Mouse (Mus musculus): ENCODE results near the gene Prrxl1. TPM values are rescaled to one million over a fixed set of nuclear protein-coding genes. Genes with fewer than 3 reads are reported as not detected.
A peak's percentile ranks its signal among the peaks of the same experiment; 100 is the strongest.

Prrxl1 gene
- total and polyA plus RNA-seq, 2 experiments from 2014 or later, result 0.05 to 0.10 TPM

DNA sequence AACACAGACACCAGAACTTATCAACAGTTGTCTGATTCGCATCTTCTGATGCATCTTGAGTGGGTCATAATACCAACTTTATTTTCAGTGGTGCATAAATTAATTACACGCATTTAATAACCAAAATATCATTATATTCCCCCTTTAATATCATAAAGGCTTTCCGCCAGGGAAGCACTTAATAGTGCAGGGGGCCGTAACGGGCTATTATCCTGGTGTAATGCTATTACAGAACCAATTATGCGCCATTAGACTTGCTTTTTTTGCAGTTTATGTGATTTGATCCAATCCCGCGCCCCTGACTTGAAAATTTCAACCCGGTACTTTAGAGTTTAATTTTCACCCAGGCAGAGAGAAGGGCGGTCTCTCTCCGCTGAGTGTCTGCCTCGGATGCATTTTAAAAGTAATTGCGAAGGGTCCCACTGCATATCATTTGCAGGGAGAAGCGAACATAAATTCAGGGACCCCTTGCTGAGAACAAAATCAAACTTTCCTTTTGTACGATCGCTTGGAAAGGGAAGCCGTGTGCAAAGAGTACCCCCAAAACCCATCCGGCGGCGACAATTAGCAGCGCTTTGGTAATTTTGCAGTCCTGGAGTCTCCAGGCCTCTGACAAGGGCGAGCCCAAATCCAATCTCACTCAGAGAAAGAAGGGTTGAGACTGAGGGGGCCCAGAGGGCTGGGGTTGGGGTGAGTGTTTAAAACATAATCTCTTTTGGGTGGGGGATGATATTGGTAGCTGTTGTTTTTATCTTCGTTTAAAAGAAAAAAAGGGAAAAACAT lies 579 bp upstream of the Prrxl1 start:
- DNase-seq, result peak; percentile 28
- Histone ChIP-seq H3K4me1 (ENCODE audit: insufficient read depth) (peaks cover 6% of the 10 kb centered on the region; the same call in 1 of the 2 replicates), H3K27ac (ENCODE audit: low read depth, low read length) (no peak overlapping the region), H3K9ac (no peak overlapping the region), H3K4me2 (ENCODE audit: low read depth) (no peak overlapping the region), H3K4me3 (ENCODE audit: low read depth, low read length) (no peak overlapping the region; the same call in 1 of the 2 replicates), H3K27me3 (ENCODE audit: insufficient read depth, low read length) (peaks cover 77% of the 10 kb centered on the region), H3K9me3 (ENCODE audit: low read length) (no peaks in the 10 kb centered on the region), H3K36me3 (ENCODE audit: insufficient read depth) (no peaks in the 10 kb centered on the region)
- ATAC-seq, result no peak
- no peak for TF ChIP-seq CTCF (IDR thresholded peaks at IDR 0.05; ENCODE audit: low read depth)
- 5% methylated on average over 23 of the region's 23 CpGs for WGBS

DNA sequence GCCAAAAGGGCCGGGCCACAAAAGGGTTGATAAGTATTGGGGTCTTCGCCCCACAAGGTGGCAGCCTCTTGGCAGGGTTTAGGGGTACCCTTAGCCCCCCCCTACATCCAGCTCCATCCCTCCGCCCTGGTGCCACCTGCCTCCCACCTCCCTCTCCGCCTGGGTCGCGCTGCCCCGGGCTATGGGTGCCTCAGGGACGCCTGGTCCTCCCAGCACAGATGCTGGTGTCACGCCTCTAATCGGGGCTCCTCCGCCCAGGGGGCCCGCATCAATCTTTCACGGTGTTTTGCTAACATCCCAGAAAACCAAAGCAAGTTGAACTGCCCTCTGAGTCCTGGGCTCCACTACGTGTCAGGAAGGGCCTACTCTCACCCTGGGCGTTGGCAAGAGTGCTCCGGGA lies 903 bp downstream of the Prrxl1 start:
- H3K4me3 ChIP-seq (ENCODE audit: low read depth, low read length), result peak overlapping the region; percentile 26; the same call in 1 of the 2 replicates
- 2% methylated on average over 16 of the region's 16 CpGs for WGBS
- H3K4me2 ChIP-seq (ENCODE audit: low read depth), result no peak overlapping the region
- H3K9ac ChIP-seq, result no peak overlapping the region
- H3K9me3 ChIP-seq (ENCODE audit: low read length), result no peaks in the 10 kb centered on the region
- H3K27me3 ChIP-seq (ENCODE audit: insufficient read depth, low read length), result peaks cover 62% of the 10 kb centered on the region
- no peak for DNase-seq
- H3K36me3 ChIP-seq (ENCODE audit: insufficient read depth), result no peaks in the 10 kb centered on the region
- H3K4me1 ChIP-seq (ENCODE audit: insufficient read depth), result peaks cover 6% of the 10 kb centered on the region; the same call in 1 of the 2 replicates
- ATAC-seq, result no peak
- H3K27ac ChIP-seq (ENCODE audit: low read depth, low read length), result no peak overlapping the region
- no peak for TF ChIP-seq CTCF (IDR thresholded peaks at IDR 0.05; ENCODE audit: low read depth)

DNA sequence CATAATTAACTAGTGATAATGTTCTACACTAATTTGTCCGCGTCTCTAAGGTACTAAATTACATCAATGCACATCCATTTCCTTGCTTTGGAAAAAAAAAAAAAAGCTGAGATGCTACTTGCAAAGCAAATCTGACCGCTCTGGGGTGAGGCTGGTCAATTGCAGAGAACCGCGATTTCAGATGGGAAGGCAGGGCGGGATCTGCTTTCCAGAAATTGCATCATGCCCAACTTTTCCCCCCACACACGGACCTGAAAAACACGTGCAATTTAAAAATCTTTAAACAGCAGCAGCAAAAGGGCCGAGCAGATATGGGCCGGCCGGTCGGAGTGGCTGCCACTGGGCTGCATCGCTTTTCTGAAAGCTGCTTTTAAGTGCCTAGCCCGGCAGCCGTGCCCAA lies 6.3 kb downstream of the Prrxl1 start:
- H3K4me3 ChIP-seq (ENCODE audit: low read depth, low read length), result no peak overlapping the region
- H3K4me1 ChIP-seq (ENCODE audit: insufficient read depth), result no peaks in the 10 kb centered on the region
- H3K9me3 ChIP-seq (ENCODE audit: low read length), result no peaks in the 10 kb centered on the region
- H3K27me3 ChIP-seq (ENCODE audit: insufficient read depth, low read length), result peaks cover 19% of the 10 kb centered on the region
- TF ChIP-seq CTCF (IDR thresholded peaks at IDR 0.05; ENCODE audit: low read depth), result no peak
- H3K9ac ChIP-seq, result no peak overlapping the region
- ATAC-seq (no peak), DNase-seq (no peak)
- H3K36me3 ChIP-seq (ENCODE audit: insufficient read depth), result no peaks in the 10 kb centered on the region
- no peak overlapping the region for H3K4me2 ChIP-seq (ENCODE audit: low read depth)
- H3K27ac ChIP-seq (ENCODE audit: low read depth, low read length), result no peak overlapping the region
- 51% methylated on average over 15 of the region's 15 CpGs for WGBS

DNA sequence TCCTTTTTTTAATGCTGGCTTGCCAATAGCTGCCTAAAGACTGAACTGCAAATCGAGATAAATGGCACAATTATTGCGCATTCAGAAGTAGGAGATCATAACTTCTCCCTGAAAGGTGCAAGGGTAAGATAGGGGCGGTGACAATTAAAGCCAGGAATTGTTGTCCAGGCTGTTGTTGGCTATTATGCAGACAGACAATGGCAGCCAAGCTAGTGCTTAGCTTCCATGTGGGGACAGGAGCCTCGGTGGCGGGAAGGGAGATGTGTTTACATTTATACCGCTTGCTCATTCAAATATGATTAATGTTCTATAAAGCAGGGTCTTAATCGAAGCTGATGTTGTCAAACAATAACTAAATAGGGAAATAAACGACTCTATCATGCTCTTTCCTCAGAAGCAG lies 7.1 kb downstream of the Prrxl1 start:
- Histone ChIP-seq H3K27ac (ENCODE audit: low read depth, low read length) (no peak overlapping the region), H3K4me2 (ENCODE audit: low read depth) (no peak overlapping the region), H3K9ac (no peak overlapping the region), H3K36me3 (ENCODE audit: insufficient read depth) (no peaks in the 10 kb centered on the region), H3K4me3 (ENCODE audit: low read depth, low read length) (no peak overlapping the region), H3K9me3 (ENCODE audit: low read length) (no peaks in the 10 kb centered on the region), H3K27me3 (ENCODE audit: insufficient read depth, low read length) (peaks cover 11% of the 10 kb centered on the region), H3K4me1 (ENCODE audit: insufficient read depth) (no peaks in the 10 kb centered on the region)
- ATAC-seq (no peak), DNase-seq (no peak)
- WGBS, result 50% methylated on average over 8 of the region's 8 CpGs
- TF ChIP-seq CTCF (IDR thresholded peaks at IDR 0.05; ENCODE audit: low read depth), result no peak

DNA sequence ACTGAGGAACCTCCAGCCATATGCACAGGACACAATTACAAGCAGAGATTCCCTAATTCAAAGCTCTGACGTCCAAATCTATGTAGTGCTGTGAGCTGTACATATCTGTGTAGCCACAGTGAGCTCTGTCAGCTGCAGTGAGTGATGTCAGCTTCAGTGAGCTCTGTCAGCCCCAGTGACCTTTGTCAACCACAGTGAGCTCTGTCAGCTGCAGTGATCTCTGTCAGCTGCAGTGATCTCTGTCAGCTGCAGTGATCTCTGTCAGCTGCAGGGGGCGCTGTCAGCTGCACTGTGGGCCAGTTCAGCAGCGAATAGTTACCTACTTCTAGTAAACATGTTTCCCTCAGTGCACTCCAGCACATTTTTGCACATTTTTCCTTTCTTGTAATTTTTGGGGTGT lies 10.2 kb downstream of the Prrxl1 start:
- Histone ChIP-seq H3K4me3 (ENCODE audit: low read depth, low read length) (no peak overlapping the region), H3K27me3 (ENCODE audit: insufficient read depth, low read length) (no peaks in the 10 kb centered on the region), H3K36me3 (ENCODE audit: insufficient read depth) (no peaks in the 10 kb centered on the region), H3K27ac (ENCODE audit: low read depth, low read length) (no peak overlapping the region), H3K9me3 (ENCODE audit: low read length) (no peaks in the 10 kb centered on the region), H3K4me2 (ENCODE audit: low read depth) (no peak overlapping the region), H3K9ac (no peak overlapping the region), H3K4me1 (ENCODE audit: insufficient read depth) (no peaks in the 10 kb centered on the region)
- ATAC-seq (peak; percentile 25; the same call in 1 of the 2 replicates), DNase-seq (peak; percentile 27)
- 21% methylated on average over 3 of the region's 3 CpGs for WGBS
- peak; percentile 75 for TF ChIP-seq CTCF (IDR thresholded peaks at IDR 0.05; ENCODE audit: low read depth)

DNA sequence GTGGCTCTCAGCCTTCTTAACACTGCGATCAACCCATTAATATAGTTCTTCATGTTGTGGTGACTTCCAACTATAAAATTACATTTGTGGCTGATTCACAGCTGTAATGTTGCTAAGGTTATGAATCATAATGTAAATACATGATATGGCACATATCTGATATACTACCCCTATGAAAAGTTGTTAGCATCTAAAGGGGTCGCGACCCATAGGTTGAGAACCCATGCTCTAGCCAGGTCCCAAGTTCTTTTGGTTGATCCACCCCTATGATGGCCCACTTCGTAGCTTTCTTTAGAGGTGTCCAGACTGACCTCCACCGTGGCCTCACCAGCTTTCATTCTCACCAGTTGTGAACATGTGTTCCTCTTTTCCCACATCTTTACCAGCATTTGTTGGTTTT lies 18.0 kb downstream of the Prrxl1 start:
- H3K4me2 ChIP-seq (ENCODE audit: low read depth), result no peak overlapping the region
- H3K27me3 ChIP-seq (ENCODE audit: insufficient read depth, low read length), result no peaks in the 10 kb centered on the region
- no peaks in the 10 kb centered on the region for H3K36me3 ChIP-seq (ENCODE audit: insufficient read depth)
- H3K4me1 ChIP-seq (ENCODE audit: insufficient read depth), result no peaks in the 10 kb centered on the region
- ATAC-seq (no peak), DNase-seq (no peak)
- TF ChIP-seq CTCF (IDR thresholded peaks at IDR 0.05; ENCODE audit: low read depth), result no peak
- H3K27ac ChIP-seq (ENCODE audit: low read depth, low read length), result no peak overlapping the region
- no peak overlapping the region for H3K4me3 ChIP-seq (ENCODE audit: low read depth, low read length)
- no peaks in the 10 kb centered on the region for H3K9me3 ChIP-seq (ENCODE audit: low read length)
- H3K9ac ChIP-seq, result no peak overlapping the region
- 85% methylated on average over 5 of the region's 5 CpGs for WGBS

DNA sequence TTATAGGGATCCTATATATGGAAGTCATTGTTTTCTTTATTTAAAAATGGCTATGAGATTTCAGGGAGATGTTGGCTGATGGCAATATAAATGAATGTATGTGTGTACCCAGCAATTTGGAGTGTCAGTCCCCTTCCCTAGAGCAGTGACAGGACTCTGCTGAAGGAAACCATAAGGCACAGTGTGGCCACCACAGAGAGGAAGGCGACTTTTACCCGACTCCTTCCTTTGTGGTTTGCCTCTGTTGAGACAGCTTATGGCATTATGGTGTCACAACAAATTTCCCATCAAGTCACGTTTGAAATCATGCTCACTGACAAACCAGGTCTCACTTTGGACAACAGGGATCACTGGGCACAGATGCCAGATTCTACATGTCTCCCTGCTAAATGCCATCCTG lies 25.0 kb downstream of the Prrxl1 start:
- no peak overlapping the region for H3K4me2 ChIP-seq (ENCODE audit: low read depth)
- H3K9me3 ChIP-seq (ENCODE audit: low read length), result no peaks in the 10 kb centered on the region
- WGBS, result 74% methylated on average over 3 of the region's 3 CpGs
- H3K9ac ChIP-seq, result no peak overlapping the region
- no peaks in the 10 kb centered on the region for H3K27me3 ChIP-seq (ENCODE audit: insufficient read depth, low read length)
- DNase-seq, result no peak
- no peak overlapping the region for H3K4me3 ChIP-seq (ENCODE audit: low read depth, low read length)
- no peaks in the 10 kb centered on the region for H3K36me3 ChIP-seq (ENCODE audit: insufficient read depth)
- no peak for TF ChIP-seq CTCF (IDR thresholded peaks at IDR 0.05; ENCODE audit: low read depth)
- H3K4me1 ChIP-seq (ENCODE audit: insufficient read depth), result no peaks in the 10 kb centered on the region
- H3K27ac ChIP-seq (ENCODE audit: low read depth, low read length), result no peak overlapping the region
- no peak for ATAC-seq

All from forebrain, postnatal 0 days (tissue).